Mouse (Mus musculus) cerebellum, adult 9-11 months (tissue): ENCODE results near the gene Tbc1d17.
A peak's percentile ranks its signal among the peaks of the same experiment; 100 is the strongest.

Experiments
- DNase-seq: peaks from one replicate; pipeline ENCODE4 v3.0.0; 2022

Gene Tbc1d17

DNA sequence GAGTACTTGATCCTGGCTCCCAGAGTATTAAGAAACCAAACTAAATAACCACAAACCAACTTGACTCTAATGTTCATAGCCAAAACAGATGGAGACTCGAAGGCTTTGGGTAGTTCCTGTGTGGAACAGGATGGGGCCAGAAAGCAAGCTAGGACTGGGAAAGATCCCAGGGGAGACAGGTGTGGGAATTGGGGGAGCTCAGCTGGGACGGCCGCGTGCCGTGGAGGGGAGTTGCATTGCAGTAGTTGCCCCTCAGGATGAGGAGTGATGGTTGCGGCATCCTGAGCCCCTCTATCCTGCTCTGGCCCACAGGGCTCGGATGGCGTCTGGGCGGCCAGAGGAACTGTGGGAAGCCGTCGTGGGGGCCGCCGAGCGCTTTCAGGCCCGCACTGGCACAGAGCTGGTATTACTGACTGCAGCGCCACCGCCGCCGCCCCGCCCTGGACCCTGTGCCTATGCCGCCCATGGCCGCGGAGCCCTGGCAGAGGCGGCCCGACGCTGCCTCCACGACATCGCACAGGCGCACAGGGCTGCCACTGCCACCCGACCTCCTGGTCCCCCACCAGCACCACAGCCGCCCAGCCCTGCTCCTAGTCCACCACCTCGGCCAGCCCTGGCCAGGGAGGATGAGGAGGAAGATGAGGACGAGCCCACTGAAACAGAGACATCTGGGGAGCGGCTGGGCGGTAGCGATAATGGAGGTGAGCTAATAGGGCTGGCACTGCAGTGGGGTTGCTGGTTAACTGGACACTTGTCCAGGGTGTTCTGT is 3.6 kb upstream of the Tbc1d17 start:
- peak; percentile 70 for DNase-seq

DNA sequence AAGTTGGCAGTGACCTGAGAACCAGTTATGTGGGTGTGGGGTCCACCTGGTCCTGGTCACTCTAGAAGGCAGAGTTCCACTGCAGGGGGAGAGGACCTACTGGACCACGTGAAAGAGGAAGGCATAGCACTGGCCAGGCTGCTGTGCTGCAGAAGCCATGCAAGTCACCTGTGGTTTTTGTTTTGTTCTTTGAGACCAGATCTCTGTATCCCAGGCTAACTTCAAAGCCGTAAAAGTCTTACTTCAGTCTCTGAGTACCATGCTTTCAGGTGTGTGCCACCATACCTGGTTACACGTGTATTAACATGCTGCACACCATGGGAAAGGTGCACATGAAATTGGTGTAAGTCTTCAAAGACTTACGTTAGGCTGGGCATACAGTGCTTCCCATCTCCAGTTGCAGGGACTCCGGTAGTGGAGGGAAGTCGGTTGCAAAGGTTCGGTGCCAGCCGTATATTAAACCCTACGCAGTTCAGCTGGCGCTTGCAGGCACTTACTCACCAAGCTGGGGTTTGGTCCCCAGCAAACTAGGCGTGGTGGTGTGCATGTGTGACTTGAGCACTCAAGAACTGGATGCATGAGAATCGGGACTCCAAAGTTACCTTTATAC is 2.9 kb upstream of the Tbc1d17 start:
- DNase-seq = peak; percentile 63

- peak; percentile 58 for DNase-seq
Observed at GRCm38 (mm10) chr7:44850789-44851624, 2.1 kb upstream of the Tbc1d17 start.

- DNase-seq = no peak
Observed at GRCm38 (mm10) chr7:44850146-44850545, 1.3 kb upstream of the Tbc1d17 start.

GRCm38 (mm10) chr7:44849416-44850111 is 685 bp upstream of the Tbc1d17 start:
- DNase-seq = peak; percentile 95

DNA sequence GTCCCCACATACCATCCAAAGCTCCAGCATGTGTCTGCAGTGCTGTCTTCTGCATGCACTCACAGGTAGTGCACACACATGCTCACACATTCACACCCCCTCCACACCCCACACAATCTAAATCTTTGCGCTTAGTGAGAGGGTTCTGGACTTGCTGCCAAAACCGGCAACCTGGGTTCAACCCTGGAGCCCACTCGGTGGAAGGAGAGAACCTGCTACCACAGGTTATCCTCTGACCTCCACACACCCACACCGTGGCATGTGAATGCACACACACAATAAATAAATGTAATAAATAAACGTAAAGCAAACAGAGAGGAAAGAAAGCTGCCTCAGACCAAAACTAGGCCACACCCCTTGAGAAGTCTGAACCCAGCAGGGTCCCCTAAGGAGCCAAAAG is 1.1 kb downstream of the Tbc1d17 start:
- DNase-seq = peak; percentile 79

DNA sequence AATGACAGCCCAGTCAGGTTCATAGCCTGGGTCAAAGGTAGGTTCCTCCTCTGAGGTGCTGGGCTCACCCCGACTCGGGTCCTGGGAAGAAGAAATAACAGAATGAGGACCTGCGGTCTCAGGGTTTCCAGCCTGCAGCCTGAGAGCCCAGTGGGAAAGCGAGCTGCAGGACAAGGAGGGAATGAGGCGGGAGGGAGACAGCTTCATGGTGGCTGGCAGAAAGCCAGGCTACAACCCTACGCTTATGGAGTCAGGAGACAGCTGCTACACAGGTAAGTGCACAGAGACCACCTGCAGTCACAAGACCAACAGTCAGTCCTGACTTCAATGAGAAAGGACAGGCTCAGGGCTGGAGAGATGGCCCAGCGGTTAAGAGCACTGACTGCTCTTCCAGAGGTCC is 2.1 kb downstream of the Tbc1d17 start:
- DNase-seq = peak; percentile 73

DNA sequence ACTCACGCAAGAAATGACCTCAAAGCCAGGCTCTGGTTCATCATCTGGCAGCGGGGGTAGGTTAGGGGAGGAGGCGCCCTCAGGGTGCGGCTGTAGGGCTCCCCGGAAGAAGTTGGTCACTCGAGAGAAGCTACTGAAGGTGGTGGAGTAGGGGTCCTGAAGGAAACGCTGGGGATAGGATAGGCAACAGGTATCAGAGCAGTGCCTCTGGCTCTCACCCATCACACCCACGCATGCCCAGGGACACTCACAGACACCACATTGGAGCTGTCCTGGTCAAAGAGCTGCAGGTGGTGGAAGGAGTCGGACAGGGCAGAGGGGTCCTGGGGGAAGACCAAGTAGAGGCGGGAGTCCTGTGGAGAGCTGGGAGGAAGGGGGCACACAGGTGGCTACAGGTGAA is 3.9 kb downstream of the Tbc1d17 start:
- DNase-seq = peak; percentile 60

GRCm38 (mm10) chr7:44841825-44842463 is 6.9 kb downstream of the Tbc1d17 start:
- DNase-seq = no peak

DNA sequence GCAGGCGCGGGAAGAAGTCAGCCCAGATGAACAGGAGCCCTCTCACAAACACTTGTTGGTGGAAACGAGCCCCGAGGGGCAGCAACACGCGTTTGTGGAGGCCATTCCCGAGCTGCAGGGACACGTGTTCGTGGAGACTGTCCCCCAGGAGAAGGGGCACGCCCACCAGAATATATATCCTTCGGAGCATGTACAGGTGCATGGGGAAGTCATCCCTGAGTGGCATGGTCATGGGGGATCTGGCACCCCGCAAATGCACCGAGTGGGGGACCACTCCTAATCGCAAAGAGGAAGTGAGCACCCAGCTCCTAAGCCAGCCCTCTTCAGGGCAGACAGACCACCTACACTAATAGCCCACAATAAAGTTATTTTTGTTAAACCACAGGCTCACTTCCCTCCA is 8.5 kb downstream of the Tbc1d17 start:
- no peak for DNase-seq

DNA sequence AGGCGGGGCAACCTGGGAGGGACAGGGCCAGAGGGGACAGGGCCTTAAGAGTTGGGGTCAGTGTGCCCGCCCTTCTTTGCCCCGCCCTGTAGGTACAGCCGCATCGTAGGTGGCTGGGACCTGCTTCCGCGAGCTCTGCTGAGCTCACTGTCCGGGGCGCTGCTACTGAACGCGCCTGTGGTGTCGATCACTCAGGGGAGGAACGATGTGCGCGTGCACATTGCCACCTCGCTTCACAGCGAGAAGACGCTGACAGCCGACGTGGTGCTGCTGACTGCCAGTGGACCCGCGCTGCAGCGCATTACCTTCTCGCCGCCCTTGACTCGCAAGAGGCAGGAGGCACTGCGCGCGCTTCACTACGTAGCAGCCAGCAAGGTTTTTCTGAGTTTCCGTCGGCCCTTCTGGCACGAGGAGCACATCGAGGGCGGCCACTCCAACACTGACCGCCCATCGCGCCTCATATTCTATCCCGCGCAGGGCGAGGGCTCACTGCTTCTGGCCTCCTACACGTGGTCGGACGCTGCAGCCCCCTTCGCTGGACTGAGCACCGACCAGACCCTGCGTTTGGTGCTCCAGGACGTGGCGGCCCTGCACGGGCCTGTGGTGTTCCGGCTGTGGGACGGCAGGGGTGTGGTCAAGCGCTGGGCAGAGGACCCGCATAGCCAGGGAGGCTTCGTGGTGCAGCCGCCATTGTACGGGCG is 9.2 kb downstream of the Tbc1d17 start:
- DNase-seq = no peak

- no peak for DNase-seq
Observed at GRCm38 (mm10) chr7:44839171-44839490, 9.7 kb downstream of the Tbc1d17 start.

- no peak for DNase-seq
Observed at GRCm38 (mm10) chr7:44838073-44838472, 10.8 kb downstream of the Tbc1d17 start.

GRCm38 (mm10) chr7:44836423-44837053 is 12.3 kb downstream of the Tbc1d17 start:
- DNase-seq = no peak

DNA sequence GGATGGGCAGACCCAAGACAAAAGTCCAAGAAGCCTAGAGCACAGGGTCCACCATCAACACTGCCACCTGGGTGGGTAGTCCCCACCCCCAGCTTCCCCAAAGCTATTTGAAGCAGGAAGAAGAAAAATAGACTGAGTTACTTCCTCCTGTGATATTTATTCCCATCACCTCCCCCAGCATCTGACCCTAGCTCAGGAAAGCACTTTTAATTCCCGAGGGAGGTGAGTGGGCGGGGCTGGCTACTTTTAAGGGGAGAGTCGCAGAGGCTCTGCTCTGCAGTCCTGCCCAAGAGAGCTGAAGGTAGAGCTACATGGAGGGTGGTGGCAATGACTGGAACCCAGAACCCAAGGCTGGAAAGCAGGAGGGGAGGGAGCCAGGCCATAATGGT is 12.9 kb downstream of the Tbc1d17 start:
- DNase-seq = no peak

DNA sequence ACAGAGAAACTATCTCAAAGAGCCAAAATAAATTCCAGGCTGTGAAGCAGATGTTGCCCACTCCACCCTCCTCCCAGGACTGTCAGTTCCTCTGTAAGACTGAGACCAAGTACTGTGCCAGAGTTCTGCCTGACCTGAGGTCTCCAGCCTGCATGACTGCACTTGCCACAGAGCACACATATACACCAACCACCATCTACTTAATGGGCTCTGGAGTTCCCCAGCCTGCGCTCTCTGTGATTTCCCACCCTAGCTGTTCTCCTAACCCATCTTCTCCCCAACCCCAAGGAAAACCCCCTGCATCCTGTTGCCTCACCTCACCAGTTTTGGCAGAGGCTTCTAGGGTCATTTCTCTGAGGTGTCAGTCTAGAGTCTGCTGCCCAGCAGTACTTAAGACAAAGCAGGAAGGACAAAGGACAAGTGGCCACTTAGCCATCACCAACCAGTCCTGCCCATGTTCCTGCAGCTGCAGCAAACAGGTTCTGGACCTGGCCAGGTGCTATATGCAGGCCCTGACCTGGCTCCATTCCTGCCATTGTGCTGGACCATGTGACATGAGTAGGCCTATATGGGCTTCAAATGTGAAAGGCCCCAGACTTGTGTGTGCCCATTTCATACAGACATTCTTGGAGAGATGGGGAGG is 13.4 kb downstream of the Tbc1d17 start:
- no peak for DNase-seq

DNA sequence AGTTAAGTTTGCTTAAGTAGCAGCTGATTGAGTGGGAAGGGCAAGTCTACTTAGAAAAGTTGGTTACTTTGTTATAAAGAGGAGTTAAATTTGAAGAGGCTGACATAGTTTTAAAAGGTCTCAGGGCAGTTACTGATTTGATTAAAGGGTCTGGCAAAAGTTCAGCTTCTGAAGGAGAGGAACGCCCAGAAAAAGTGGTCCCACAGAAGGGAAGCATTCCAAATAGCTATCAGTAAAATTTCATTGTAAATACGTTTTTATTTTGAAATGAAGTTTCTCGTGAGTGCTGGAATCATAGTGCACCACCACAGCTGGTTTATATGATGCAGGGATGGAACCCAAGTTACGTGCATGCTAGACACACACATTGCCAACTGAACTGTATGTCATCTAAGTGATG is 16.1 kb downstream of the Tbc1d17 start:
- no peak for DNase-seq

DNA sequence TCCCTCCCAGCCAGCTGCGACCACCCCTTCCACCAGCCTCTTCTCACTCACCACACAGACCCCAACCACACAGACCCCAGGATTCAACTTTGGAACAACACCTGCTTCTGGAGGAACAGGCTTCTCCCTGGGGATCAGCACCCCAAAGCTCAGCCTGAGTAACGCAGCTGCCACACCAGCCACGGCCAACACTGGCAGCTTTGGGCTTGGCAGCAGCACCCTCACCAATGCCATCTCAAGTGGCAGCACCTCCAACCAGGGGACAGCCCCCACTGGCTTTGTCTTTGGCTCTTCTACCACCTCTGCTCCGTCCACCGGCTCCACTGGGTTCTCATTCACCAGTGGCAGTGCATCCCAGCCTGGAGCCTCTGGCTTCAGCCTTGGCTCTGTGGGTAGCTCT is 20.2 kb downstream of the Tbc1d17 start:
- peak; percentile 8 for DNase-seq

GRCm38 (mm10) chr7:44826771-44827170 is 22.1 kb downstream of the Tbc1d17 start:
- DNase-seq = no peak

DNA sequence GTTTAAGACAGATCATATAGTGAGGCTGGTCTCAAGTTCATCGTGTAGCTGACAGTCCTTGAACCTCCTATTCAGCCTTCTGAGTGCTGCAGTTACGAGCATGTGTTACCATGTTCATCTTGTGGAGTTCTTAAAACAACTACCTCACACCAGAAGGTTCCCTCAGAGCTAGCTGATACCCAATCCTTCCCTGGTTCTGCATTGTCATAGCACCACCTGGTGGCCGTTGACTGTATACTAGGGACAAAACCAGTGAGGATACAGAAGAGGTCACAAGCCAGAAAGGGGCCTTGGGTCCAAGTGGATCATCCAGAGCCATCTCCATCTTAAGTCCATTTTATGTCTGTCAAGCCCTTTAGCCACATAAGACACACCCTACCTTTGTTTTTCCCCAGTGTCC is 24.0 kb downstream of the Tbc1d17 start:
- peak; percentile 78 for DNase-seq

- peak; percentile 7 for DNase-seq
Observed at GRCm38 (mm10) chr7:44823409-44823808, 25.5 kb downstream of the Tbc1d17 start.
